Mouse (Mus musculus): ENCODE results near the gene Fbxw8.

Fbxw8 gene

DNA sequence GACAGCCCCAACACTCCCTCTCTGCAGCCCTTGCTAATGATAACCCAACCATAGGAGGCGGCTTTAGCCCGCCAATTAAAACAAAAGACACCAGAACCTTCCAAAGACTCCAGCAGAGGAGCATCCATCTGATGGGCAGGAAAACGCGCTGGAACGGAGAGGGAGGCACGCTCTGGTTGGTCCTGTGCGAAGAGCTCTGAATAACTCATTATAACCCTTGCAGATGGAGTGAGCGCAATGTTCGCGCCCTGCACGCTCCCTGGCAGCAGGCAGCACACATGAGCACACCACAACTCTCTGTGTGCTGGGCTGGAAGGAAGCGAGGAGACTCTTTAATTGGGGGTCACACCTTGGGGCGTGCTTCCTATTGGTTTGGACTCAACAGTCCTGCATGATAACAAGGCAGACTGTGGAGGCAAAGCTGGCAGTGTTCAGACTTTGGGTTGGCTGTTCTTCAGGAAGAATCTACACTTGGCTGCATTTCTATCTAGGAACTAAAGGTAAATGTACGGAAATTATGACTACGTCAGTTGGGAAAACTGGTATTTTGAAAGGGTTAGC is 82.0 kb downstream of the Fbxw8 start:
- no peak for DNase-seq (ENCODE audit: low spot score)

DNA sequence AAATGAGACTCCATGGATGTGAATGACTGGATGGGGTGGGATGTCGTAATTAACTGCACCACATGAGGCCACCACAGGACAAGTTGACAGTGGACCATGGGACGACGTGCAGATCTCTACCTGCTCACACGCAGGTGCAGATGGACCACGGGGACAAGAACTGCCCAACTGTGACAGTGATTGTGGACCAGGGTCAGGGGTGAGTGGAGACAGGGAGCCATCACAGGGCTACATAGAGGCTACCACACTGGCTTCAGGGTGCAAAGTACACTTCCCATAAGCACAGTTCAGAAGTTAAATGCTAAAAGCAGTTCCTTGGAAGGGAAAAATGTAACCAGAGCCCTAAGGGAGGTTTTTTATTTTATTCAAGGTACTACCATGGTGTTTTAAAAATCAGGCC is 83.5 kb downstream of the Fbxw8 start:
- no peak for DNase-seq (ENCODE audit: low spot score)

DNA sequence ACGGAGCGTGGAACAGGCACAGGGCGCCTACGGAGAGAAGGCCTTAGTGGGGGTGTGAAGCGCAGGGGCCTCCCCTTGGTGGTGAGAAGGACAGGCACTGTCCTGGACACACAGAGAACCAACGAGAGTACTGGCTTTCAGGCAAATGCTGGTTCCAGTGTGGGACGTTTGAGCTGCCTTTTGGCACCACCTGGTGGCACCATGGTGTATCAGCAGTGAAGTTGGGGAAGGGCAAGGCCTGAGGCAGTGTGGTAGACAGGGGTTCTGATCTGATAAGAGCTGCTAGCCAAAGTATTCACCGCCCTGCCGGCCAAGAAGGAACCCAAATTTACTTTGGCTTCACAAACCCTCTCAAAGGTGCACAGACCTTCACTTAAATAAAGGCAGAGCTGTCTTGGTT is 85.9 kb downstream of the Fbxw8 start:
- DNase-seq (ENCODE audit: low spot score) = no peak

DNA sequence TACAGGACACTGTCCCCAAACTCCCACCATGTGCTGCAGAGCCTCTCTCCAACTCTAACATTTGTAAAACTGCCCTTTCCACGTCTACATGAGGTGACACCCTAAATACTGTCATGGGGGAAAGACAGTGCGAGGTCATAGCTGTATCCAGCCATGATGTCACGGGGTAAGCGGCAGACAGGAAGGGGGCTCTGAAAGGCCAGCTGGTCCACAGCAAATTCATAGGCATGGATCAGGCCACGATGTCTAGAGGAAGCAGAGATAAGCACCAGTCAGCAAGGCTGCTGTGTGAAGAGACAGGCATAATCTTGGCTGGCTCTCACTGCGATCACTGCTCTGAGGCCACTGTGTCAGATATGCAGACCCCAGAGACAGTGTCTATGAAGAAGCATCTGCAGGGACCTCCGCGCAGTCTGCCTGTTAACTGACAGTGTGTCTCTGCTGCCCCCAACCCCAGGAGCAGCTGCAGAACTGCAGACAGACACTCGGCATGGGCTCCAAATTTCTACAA is 87.2 kb downstream of the Fbxw8 start:
- no peak for DNase-seq (ENCODE audit: low spot score)

DNA sequence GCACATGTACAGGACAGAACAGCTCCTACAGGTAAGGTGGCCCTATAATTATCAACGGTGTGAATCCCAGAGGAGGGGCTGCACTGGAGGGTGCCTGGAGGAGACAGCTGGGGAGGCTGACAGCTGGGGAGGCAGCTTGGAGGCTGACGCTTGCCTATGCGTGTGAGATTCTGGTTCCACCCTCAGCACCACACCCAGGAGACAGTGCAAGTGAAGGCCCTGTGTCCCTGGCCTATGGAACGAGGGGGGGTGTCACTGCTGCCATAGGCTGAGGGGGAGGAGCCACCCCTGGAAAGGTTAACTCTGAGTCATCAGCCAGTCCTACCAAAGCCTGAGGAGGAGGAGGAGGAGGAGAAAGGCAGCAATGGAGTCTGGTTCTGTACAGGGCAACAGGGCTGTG is 87.7 kb downstream of the Fbxw8 start:
- no peak for DNase-seq (ENCODE audit: low spot score)

DNA sequence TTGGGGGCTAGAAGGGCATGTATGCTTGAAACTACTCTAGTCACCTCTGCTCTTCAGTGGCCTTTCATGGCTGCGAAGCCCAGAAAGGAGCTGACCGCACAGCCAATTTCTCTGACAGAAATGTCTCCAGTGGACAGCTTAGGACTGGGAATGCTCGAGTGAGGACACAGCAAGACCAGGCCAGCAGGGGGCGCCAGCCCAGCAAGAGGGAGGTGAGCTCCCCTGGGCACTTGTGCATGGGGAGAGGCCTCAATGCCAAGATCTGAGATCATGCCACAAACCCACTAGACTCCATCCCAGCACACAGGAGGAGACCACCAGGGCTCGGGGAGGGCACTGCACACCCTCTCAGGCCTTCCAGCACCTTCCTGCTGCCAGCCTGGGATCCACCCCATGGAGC is 88.4 kb downstream of the Fbxw8 start:
- peak; percentile 48 for DNase-seq (ENCODE audit: low spot score)

DNA sequence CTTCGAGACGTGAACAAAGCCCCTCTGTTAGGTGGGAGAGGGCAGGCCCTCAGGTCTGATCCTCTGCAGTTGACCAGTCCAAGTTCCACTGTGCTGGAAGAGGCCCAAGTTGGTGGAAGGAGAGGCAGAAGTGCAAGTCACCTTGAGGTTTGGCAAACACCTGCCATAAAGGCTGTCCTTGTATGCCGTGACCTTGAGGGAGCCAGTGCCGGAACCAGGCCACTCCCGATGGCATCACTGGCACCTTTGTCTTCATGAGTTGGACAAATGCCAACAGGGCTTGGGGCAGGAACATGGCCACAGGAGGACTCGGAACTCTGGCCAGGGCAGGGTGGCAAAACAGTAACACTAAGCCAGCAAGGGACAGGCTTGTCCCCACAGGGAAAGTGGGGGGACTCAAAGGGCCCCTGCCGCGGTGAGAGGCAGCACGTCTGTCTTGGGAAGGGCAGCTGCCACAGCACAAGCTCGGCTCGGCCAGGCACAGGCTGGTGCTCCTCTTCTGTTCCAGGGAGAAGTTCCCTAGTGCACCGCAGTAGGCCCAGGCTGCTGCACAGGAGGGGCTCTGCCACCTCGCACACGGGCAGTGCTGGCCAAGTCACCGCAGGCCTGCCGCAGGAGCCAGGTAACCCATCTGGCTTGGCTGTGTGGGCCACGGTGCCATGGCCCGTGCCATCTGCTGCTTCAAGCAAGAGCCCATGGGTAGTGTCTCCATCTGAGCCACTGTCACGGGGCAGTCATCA is 89.6 kb downstream of the Fbxw8 start:
- peak; percentile 42 for DNase-seq (ENCODE audit: low spot score)

DNA sequence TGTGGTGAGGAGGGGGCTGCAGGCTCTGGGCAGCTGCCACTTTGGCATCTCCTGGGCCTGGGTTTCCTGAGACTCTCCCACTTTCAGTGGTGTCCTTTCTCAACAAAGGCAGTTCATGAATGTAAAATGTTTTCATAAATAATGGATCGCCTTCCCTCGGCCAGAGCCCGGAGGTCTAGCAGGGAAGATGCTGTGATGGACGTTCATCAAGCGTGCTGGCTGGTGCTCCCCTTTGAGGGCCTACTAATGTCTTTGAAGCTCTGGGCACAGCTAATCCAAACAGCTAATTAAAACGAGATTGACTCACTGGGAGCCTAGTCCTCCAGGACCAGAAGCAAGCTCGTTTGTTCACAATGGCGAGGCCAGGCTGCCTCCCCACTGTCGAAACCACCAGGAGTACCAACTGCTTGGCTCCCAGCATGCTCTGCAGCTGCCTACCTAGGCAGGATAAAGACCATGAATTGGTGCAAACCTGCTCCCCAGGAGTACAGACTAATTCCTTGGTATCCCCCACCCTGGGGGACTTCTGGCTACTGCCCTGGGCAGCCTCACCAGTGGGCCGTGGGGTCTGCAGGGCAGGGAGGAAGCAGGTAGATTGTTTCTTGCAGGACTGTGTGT is 90.9 kb downstream of the Fbxw8 start:
- DNase-seq (ENCODE audit: low spot score) = no peak

DNA sequence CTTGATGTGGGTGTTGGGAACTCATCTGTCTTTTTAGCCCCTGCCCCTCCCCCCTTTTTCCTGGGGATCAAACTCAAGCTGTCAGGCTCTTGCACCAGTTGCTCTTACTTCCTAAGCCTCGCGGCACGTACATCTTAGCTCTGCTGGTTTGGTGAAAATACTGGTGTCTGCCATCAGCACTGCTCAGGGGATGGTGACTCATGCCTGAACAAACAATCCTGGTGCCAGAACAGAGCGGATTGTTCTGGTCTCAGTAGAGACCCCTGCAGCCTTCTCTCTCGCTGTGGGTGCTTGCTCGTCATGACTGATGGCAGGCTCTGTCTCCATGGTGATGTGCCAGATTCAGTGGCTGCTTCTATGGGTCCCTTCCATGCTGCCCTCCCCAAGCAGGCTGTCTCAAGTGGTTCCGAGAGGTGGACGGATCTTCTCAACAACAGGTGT is 92.1 kb downstream of the Fbxw8 start:
- no peak for DNase-seq (ENCODE audit: low spot score)

DNA sequence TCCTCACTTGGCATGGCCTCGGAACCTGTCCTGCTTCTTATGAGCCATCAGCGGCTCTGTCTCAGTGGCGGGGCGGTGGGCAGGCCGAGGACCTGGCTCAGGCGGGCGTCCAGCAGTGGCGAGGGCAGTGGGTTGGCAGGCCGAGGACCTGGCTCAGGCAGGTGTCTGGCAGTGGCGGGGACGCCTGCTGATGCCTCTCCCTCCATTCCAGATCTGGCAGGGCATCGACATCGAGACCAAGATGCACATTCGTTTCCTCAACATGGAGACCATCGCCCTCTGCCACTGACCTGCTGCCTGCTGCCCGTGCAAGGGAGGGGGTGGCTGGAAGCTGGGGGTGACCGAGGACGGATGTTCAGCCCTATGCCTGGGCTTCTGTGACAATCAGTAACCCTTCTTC is 93.9 kb downstream of the Fbxw8 start:
- no peak for DNase-seq (ENCODE audit: low spot score)

DNA sequence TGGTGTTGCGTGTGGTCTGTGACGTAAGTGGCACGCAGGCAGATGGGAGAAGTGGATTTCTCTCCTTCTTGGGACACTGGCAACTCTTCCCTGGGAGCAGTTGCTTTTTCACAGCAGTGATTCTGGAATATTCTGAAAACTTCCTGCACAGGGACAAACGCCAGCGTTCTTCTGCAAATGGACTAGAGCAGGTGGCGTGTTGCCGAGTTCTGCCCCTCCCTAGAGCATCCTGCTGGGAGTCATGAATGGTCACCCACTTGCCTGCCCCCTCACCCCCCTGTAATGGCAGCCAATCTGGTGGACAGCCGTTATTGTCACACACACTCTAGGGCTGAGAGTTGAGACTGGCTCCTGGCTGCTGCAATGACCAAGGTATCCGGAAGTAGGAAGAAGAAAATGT is 95.6 kb downstream of the Fbxw8 start:
- DNase-seq (ENCODE audit: low spot score) = no peak

DNA sequence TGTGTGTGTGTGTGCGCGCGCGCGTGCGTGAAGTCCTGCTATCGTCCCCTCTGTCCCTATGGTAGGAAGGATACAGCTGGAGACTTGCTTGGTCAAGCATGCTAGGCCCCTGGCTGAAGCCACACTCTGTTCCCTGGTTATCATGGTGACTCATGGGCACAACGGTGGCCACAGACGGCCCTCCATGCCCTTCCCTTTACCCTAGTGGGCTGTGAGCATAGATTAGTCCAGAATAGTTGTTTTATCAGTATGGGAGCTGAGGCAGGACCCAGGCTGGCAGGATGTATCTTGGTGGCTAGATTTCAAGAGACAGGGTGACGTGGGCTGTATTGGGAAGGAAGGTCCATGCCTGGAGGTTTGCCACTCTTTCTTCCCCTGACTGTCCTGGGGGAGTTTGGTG is 96.4 kb downstream of the Fbxw8 start:
- no peak for DNase-seq (ENCODE audit: low spot score)

DNA sequence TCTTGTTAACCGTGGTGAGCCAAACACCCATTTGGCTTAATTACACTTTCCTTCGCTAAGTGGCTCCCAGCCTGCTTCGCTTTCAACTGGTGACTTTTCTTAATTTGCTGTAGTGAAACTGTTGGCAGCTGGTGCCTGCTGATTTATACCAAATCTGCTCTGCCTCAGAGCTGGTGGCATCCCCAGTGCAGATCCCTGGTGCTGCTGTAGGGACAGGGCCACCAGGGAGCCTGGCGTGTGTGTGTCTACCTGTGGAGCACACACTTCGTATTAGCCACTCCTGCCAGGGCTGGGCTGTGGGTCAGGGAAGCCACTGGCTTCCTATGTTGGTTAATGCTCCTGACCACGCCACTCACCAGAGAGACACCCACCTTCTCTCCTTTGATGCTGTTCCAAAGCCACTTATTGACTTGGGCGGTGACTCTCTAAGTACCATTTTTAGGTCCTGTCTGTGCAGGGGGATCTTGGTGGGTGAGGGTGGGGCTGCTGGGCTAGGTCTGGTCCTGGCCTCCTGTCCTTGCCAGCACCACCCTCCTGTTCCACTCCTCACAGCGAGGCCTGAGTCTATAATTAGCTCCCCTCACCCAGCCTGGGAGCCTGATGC is 97.7 kb downstream of the Fbxw8 start:
- no peak for DNase-seq (ENCODE audit: low spot score)

DNA sequence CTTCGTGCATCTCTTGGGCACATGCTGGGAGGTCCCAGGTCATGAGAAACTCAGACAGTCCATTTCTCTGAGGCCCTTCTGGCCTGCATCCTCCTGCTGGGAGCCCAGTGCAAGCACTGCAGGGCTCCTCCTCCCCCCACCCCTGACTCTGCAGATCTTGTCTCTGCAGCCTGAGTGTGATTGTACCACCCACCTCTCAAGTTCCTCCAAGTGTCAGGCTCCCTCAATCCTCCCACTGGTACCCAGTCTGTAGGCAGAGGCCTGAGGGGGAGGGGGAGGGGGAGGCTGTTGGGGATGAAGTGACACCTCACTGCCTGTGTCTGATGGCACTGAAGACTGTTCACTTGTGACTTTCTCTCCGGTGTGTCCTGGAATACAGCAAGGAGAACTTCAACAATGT is 102.1 kb downstream of the Fbxw8 start:
- DNase-seq (ENCODE audit: low spot score) = no peak

DNA sequence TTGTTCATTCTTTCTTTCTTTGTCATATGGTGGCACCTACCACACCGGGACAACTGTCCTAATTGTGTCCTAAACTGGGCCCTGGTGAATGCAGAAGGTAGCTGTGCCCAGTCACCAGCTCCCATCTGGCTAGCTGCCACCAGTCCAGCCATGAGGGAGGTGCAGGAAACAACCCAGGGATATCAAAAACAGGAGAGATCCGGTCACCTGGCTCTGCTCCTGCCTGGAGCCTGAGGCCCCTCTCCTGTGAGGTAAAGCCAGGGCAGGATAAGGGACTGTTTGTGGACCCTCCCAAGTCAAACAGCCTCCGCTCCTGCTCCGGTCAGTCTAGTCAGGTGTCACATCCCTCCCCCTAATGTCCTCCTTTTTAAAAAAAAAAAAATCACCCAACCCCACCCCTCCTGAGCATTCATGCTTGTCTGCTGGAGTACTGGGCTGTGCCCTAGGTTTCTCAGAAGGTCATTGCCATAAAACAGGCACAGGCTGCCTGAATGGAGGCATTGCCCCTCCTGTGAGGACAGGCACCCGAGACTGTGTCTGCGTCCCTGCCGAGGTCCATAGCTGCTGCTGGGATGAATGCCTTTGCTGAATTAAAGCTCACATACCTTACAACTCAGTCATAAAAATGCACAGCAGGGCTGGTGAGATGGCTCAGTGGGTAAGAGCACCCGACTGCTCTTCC is 103.1 kb downstream of the Fbxw8 start:
- DNase-seq (ENCODE audit: low spot score) = no peak

DNA sequence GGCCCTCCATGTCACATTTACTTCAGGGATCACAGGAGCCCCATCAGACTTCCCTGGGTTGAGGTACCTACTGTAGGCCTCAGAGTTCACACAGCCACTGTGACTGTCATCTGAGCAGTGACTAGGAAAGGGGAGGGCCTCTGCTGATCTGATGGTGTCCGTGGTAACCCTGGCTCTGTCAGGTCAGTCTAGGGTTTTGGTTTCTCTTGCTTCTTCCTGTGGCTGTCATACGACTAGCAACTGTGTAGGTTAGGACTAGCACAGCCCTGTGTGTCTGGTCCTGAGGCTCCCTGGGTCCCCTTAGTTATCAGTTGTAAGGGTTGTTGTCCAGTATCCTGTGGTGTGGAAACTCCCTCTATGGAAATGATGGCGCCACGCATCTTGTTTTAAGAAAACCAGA is 104.5 kb downstream of the Fbxw8 start:
- no peak for DNase-seq (ENCODE audit: low spot score)

DNA sequence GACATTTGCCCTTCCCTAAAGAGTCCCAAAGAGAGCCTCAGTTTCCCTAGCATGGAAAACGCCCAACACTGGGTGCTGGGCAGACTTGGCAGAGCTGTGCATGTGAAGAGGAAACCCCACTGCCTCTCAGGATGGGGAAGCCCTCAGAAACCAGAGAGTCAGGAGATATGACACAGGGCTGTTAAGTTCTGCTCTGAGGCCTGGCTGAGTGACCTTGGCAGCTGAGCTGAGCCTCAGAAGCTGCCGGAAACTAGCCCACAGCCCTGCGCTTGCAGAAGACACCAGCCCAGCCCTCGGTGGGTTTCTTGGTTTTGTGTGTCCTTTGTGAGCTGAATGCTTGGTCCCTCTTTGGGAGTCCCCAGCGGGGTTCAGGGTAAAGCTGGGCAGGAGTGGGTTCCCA is 106.3 kb downstream of the Fbxw8 start:
- DNase-seq (ENCODE audit: low spot score) = no peak

DNA sequence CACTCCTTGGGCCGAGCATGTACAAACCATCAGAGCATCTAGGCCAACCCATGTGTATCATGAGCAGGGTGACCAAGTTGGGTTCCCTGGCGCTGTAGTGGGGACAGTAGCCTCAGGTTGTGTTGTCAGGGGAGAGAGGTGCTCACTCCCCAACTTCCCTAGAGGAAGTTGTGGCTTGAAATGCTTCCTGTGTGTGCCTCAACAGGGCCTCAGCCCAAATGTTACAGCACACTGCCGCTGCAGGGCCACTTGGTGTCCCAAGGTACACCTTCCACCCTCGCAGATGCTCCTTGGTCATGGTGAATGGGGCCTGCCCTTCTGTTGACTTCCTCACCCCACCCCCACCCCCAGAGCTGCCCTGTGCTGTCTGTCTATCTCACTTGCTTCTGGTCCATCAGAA is 106.9 kb downstream of the Fbxw8 start:
- DNase-seq (ENCODE audit: low spot score) = no peak

DNA sequence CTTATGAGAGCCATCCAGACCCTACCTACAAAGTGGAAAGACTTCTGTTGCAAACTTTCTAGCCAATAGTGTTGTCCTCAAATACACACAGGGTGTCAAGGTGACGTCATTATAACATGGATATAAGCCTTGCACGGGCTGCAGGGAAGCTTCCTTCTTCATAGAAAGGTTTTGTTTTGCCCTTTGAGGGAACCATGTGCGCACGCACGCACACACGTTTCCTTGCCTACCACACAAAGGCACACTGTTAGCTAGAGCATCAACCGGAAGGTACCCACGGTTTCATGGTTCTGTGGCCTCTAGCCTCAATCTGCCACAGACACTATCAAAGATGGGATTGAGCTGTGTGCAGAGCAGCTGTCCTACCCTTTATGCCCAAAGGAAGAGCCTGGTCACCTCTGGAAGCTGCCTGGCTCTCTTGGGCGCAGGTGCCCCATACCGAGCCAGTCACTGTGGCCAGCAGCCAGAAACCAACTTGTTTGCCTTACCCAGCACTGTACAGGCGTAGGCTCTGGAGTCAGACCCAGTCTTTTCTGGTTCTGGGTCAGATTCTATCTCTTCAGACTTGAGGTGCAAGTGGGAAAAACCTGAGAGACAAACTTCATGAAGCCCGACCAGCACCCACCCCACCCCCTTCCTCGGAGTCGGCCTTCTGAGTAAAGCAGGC is 108.0 kb downstream of the Fbxw8 start:
- no peak for DNase-seq (ENCODE audit: low spot score)

DNA sequence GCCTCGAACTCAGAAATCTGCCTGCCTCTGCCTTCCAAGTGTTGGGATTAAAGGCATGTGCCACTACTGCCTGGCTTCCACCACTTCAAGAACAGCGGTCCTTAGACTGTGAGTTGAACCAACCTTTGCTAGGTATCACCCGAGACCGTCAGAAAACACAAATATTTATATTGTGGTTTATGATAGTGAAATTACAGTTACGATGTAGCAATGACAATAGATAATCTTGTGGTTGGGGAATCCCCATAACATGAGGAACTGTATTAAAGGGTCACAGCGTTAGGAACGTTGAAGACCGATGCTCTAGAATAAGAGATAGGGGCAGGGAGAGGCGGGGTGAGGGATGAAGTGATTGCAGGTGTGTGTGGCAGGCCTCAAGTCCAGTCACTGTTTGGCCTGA is 109.9 kb downstream of the Fbxw8 start:
- DNase-seq (ENCODE audit: low spot score) = no peak

DNA sequence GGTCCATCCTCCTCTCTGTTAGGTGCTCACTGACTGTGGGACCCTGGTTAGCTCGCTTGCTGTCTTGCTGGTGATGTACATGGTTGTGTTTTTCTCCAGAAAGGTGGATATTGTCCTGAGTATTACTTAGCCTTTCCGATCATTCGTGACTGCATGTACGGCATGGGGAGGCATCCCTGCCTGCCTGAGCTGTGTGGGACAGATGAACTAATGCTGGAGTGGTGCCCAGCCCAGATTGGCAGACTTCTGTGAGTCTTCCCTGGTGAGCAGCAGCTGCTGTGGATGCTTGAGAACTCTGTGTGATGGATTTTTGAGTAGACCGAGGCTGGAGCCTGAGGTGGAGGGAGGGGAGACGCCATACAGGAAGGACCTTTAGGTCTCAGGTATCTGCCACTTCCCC is 110.4 kb downstream of the Fbxw8 start:
- DNase-seq (ENCODE audit: low spot score) = no peak

DNA sequence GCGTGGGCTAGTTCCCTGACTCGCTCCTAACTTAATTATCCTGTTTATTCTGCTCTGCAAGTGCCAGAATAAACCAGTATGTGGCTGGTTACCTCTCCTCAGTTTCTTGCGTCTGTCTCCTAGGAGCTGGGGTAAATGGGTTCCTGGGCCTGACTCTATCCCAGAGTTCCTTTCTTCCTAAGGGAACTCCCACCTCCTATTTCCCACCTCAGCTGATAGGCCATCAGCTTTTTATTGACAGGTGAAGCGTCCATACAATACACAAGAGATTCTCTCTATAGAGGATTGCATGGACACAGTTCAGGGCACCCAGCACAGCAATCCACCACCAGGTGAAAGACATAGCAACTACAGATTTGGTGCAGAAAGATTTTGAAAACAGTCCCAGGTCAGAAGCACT is 111.5 kb downstream of the Fbxw8 start:
- no peak for DNase-seq (ENCODE audit: low spot score)

Measured in testis, postnatal 14 days (tissue).